Mouse (Mus musculus): ENCODE results near the gene Ifna6. TPM values are rescaled to one million over a fixed set of nuclear protein-coding genes. Genes with fewer than 3 reads are reported as not detected.

Gene Ifna6
- polyA plus RNA-seq (2012; ENCODE audit: low replicate concordance): not detected in 2 replicates

DNA sequence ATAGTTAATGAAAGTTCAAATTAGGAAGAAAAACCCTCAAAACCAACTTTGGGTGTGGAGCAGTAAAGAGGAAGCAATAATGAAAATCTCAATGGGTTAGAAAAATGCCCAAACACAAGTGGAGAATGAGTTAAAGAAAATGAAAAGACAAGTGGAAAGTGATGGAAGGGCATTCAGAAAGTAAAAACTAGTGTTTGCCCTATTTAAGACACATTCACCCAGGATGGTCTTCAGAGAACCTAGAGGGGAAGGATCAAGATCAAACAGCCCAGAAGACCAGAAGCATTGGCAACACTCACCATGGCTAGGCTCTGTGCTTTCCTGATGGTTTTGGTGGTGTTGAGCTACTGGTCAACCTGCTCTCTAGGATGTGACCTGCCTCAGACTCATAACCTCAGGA lies at the start of gene Ifna6:
TSS of gene Ifna6 (plus strand) at position 301 of the 400 bp plus-strand sequence.

DNA sequence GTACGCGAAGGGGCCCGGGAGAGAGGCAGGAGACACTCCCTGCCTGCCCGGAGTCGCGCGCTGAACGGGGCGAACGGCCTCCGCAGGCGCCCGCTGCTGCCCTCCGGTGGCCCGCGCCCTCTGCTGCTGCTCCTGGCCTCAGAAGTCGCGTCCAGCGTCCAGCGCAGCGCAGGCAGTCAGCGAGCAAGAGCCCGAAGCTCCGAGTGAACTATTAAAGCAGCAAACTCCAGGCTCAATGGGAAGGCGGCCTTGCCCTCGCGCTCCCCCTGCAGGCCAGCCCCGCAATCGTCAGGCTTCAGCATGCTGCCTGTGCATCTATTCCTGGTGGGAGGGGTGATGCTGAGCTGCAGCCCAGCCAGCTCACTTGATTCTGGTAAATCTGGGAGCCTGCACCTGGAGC lies 47.7 kb upstream of the Ifna6 start, which contains the start of gene Gm13272:
TSS of gene Gm13272 (plus strand) at position 301 of the 400 bp plus-strand sequence.

DNA sequence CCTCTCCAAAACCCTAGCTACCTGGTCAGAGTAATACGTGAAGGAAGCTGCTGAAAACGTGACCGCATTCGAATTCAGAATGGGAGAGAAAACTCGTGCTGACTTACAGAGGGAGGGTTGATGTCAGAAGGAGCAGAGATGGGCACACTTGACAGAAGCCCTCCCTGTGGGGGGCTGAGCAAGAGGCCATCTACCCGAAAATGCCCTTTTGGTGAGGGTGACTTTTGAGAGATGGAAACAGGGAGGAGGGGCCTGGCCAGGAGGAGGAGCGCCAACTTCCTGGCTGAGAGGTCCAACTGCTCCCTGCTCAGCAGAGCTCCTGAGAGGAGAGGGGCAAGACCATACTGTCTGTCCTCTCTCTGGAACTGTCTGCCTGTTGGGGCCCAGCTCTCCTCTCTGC lies 45.4 kb upstream of the Ifna6 start, which contains the start of gene Ifnz:
TSS of gene Ifnz (plus strand) at position 301 of the 400 bp plus-strand sequence.

DNA sequence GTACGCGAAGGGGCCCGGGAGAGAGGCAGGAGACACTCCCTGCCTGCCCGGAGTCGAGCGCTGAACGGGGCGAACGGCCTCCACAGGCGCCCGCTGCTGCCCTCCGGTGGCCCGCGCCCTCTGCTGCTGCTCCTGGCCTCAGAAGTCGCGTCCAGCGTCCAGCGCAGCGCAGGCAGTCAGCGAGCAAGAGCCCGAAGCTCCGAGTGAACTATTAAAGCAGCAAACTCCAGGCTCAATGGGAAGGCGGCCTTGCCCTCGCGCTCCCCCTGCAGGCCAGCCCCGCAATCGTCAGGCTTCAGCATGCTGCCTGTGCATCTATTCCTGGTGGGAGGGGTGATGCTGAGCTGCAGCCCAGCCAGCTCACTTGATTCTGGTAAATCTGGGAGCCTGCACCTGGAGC lies 41.8 kb upstream of the Ifna6 start, which contains the start of gene Gm13276:
TSS of gene Gm13276 (plus strand) at position 301 of the 400 bp plus-strand sequence.

DNA sequence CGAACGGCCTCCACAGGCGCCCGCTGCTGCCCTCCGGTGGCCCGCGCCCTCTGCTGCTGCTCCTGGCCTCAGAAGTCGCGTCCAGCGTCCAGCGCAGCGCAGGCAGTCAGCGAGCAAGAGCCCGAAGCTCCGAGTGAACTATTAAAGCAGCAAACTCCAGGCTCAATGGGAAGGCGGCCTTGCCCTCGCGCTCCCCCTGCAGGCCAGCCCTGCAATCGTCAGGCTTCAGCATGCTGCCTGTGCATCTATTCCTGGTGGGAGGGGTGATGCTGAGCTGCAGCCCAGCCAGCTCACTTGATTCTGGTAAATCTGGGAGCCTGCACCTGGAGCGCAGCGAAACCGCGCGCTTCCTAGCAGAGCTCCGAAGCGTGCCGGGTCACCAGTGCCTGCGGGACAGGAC lies 38.8 kb upstream of the Ifna6 start, which contains the start of gene Gm13277:
TSS of gene Gm13277 (plus strand) at position 231 of the 400 bp plus-strand sequence.

DNA sequence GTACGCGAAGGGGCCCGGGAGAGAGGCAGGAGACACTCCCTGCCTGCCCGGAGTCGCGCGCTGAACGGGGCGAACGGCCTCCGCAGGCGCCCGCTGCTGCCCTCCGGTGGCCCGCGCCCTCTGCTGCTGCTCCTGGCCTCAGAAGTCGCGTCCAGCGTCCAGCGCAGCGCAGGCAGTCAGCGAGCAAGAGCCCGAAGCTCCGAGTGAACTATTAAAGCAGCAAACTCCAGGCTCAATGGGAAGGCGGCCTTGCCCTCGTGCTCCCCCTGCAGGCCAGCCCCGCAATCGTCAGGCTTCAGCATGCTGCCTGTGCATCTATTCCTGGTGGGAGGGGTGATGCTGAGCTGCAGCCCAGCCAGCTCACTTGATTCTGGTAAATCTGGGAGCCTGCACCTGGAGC lies 36.0 kb upstream of the Ifna6 start, which contains the start of gene Gm13278:
TSS of gene Gm13278 (plus strand) at position 301 of the 400 bp plus-strand sequence.

DNA sequence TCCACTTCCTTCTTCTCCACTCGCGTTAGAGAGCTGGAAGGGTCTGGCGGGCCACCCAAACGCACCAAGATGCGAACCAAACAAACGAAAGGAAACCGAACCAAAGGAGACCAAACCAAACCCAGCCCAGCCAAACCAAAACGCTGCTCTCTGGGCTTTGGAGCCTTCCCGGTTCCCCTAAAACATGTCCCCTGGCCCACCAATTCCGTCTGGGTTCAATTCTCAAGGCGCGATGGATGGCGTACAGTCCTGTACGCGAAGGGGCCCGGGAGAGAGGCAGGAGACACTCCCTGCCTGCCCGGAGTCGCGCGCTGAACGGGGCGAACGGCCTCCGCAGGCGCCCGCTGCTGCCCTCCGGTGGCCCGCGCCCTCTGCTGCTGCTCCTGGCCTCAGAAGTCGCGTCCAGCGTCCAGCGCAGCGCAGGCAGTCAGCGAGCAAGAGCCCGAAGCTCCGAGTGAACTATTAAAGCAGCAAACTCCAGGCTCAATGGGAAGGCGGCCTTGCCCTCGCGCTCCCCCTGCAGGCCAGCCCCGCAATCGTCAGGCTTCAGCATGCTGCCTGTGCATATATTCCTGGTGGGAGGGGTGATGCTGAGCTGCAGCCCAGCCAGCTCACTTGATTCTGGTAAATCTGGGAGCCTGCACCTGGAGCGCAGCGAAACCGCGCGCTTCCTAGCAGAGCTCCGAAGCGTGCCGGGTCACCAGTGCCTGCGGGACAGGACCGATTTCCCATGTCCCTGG lies 33.1 kb upstream of the Ifna6 start, which contains the start of gene Gm13275:
TSS of gene Gm13275 (plus strand) at position 552 of the 740 bp plus-strand sequence.

DNA sequence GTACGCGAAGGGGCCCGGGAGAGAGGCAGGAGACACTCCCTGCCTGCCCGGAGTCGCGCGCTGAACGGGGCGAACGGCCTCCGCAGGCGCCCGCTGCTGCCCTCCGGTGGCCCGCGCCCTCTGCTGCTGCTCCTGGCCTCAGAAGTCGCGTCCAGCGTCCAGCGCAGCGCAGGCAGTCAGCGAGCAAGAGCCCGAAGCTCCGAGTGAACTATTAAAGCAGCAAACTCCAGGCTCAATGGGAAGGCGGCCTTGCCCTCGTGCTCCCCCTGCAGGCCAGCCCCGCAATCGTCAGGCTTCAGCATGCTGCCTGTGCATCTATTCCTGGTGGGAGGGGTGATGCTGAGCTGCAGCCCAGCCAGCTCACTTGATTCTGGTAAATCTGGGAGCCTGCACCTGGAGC lies 30.1 kb upstream of the Ifna6 start, which contains the start of gene Gm13279:
TSS of gene Gm13279 (plus strand) at position 301 of the 400 bp plus-strand sequence.

DNA sequence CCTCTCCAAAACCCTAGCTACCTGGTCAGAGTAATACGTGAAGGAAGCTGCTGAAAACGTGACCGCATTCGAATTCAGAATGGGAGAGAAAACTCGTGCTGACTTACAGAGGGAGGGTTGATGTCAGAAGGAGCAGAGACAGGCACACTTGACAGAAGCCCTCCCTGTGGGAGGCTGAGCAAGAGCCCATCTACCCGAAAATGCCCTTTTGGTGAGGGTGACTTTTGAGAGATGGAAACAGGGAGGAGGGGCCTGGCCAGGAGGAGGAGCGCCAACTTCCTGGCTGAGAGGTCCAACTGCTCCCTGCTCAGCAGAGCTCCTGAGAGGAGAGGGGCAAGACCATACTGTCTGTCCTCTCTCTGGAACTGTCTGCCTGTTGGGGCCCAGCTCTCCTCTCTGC lies 27.9 kb upstream of the Ifna6 start, which contains the start of gene Gm13285:
TSS of gene Gm13285 (plus strand) at position 301 of the 400 bp plus-strand sequence.

DNA sequence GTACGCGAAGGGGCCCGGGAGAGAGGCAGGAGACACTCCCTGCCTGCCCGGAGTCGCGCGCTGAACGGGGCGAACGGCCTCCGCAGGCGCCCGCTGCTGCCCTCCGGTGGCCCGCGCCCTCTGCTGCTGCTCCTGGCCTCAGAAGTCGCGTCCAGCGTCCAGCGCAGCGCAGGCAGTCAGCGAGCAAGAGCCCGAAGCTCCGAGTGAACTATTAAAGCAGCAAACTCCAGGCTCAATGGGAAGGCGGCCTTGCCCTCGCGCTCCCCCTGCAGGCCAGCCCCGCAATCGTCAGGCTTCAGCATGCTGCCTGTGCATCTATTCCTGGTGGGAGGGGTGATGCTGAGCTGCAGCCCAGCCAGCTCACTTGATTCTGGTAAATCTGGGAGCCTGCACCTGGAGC lies 24.3 kb upstream of the Ifna6 start, which contains the start of gene Gm13287:
TSS of gene Gm13287 (plus strand) at position 301 of the 400 bp plus-strand sequence.

DNA sequence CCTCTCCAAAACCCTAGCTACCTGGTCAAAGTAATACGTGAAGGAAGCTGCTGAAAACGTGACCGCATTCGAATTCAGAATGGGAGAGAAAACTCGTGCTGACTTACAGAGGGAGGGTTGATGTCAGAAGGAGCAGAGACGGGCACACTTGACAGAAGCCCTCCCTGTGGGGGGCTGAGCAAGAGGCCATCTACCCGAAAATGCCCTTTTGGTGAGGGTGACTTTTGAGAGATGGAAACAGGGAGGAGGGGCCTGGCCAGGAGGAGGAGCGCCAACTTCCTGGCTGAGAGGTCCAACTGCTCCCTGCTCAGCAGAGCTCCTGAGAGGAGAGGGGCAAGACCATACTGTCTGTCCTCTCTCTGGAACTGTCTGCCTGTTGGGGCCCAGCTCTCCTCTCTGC lies 22.0 kb upstream of the Ifna6 start, which contains the start of gene Gm13288:
TSS of gene Gm13288 (plus strand) at position 301 of the 400 bp plus-strand sequence.

DNA sequence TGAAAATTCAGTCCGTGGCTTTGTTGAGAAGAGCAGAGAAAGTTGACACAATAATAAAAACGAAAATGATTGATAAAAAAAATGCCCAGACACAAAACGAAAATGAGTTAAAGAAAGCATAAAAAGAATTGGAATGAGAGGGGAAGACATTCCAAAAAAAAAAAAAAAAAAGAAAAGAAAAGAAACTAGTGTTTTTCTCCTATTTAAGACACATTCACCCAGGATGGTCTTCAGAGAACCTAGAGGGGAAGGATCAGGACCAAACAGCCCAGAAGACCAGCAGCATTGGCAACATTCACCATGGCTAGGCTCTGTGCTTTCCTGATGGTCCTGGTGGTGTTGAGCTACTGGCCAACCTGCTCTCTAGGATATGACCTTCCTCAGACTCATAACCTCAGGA lies 11.3 kb upstream of the Ifna6 start, which contains the start of gene Ifna7:
TSS of gene Ifna7 (plus strand) at position 301 of the 400 bp plus-strand sequence.

DNA sequence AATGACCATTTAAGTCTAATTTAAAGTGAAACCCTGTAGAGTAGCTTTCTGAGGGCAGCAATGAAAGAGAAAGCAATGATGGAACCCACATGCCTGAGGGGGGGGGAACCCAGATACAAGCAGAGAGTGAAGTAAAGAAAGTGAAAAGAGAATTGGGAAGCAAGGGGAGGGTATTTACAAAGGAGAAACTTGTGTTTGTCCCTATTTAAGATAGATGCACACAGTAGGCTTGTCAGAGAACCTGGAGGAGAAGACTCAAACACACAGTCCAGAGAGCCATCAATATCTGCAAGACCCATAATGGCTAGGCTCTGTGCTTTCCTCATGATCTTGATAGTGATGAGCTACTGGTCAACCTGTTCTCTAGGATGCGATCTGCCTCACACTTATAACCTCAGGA lies 7.6 kb upstream of the Ifna6 start, which contains the start of gene Ifna11:
TSS of gene Ifna11 (plus strand) at position 301 of the 400 bp plus-strand sequence.

DNA sequence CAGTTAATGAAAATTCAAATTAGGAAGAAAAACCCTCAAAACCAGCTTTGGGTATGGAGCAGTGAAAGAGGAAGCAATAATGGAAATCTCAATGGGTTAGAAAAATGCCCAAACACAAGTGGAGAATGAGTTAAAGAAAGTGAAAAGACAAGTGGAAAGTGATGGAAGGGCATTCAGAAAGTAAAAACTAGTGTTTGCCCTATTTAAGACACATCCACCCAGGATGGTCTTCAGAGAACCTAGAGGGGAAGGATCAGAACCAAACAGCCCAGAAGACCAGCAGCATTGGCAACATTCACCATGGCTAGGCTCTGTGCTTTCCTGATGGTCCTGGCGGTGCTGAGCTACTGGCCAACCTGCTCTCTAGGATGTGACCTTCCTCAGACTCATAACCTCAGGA lies 8.0 kb downstream of the Ifna6 start, which contains the start of gene Ifna5:
TSS of gene Ifna5 (plus strand) at position 301 of the 400 bp plus-strand sequence.

DNA sequence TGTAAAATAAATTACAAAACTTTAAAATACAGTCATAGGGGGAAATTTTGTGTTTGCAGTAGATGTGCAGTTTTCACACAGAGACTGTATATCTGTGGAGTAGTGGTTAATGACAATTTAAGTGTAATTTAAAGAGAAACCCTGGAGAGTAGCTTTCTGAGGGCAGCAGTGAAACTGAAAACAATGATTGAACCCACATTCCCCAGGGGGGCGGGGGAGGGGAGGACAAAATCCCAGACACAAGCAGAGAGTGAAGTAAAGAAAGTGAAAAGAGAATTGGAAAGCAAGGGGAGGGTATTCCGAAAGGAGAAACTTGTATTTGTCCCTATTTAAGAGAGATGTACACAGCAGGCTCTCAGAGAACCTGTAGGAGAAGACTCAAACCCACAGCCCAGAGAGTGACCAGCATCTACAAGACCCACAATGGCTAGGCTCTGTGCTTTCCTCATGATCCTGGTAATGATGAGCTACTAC lies 14.3 kb downstream of the Ifna6 start, which contains the start of gene Ifna4:
TSS of gene Ifna4 (plus strand) at position 424 of the 474 bp plus-strand sequence.

DNA sequence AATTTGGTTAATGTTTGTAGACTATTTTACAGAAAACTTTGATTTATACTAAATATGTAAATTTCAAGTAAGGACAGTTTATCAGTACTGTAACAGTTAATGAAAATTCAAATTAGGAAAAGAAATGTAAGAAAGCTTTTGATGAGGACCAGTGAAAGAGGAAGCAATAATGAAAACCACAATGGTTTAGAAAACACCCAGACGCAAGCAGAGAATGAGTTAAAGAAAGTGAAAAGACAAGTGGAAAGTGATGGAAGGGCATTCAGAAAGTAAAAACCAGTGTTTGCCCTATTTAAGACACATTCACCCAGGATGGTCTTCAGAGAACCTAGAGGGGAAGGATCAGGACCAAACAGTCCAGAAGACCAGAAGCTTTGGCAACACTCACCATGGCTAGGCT lies 22.5 kb downstream of the Ifna6 start, which contains the start of gene Ifna1:
TSS of gene Ifna1 (plus strand) at position 390 of the 400 bp plus-strand sequence.

Other genes with a start within 250 kb of the Ifna6 start
- gene Ifna9, start 235.0 kb upstream of the Ifna6 start, polyA plus RNA-seq (2012; ENCODE audit: low replicate concordance): not detected in 2 replicates
- gene Ifna12, start 224.0 kb upstream of the Ifna6 start, polyA plus RNA-seq (2012; ENCODE audit: low replicate concordance): not detected in 2 replicates
- gene C87499, start 193.0 kb upstream of the Ifna6 start, polyA plus RNA-seq (2012; ENCODE audit: low replicate concordance): not detected in 2 replicates
- gene Ifna13, start 183.0 kb upstream of the Ifna6 start, polyA plus RNA-seq (2012; ENCODE audit: low replicate concordance): not detected in 2 replicates
- gene Ifna16, start 150.5 kb upstream of the Ifna6 start, polyA plus RNA-seq (2012; ENCODE audit: low replicate concordance): not detected in 2 replicates
- gene Ifna2, start 143.5 kb upstream of the Ifna6 start, polyA plus RNA-seq (2012; ENCODE audit: low replicate concordance): not detected in 2 replicates
- gene Ifnab, start 136.1 kb upstream of the Ifna6 start, polyA plus RNA-seq (2012; ENCODE audit: low replicate concordance): not detected in 2 replicates
- 0.11 and 0.58 TPM in 2 replicates for gene Gm26566, start 105.6 kb upstream of the Ifna6 start, polyA plus RNA-seq (2012; ENCODE audit: low replicate concordance)
- gene Klhl9, start 105.0 kb upstream of the Ifna6 start, polyA plus RNA-seq (2012; ENCODE audit: low replicate concordance): 6.5 and 7.8 TPM in 2 replicates
- gene Gm13271, start 72.5 kb upstream of the Ifna6 start, polyA plus RNA-seq (2012; ENCODE audit: low replicate concordance): not detected in 2 replicates
- not detected in 2 replicates for gene Gm13283, start 67.3 kb upstream of the Ifna6 start, polyA plus RNA-seq (2012; ENCODE audit: low replicate concordance)
- gene Gm13290, start 53.6 kb upstream of the Ifna6 start, polyA plus RNA-seq (2012; ENCODE audit: low replicate concordance): not detected in 2 replicates
- gene Gm13289, start 50.5 kb upstream of the Ifna6 start, polyA plus RNA-seq (2012; ENCODE audit: low replicate concordance): not detected in 2 replicates
- not detected in 2 replicates for gene Gm13272, start 47.6 kb upstream of the Ifna6 start, polyA plus RNA-seq (2012; ENCODE audit: low replicate concordance)
- gene Ifnz, start 45.3 kb upstream of the Ifna6 start, polyA plus RNA-seq (2012; ENCODE audit: low replicate concordance): not detected in 2 replicates
- not detected in 2 replicates for gene Gm13276, start 41.7 kb upstream of the Ifna6 start, polyA plus RNA-seq (2012; ENCODE audit: low replicate concordance)
- gene Gm13277, start 38.8 kb upstream of the Ifna6 start, polyA plus RNA-seq (2012; ENCODE audit: low replicate concordance): not detected in 2 replicates
- not detected in 2 replicates for gene Gm13278, start 35.9 kb upstream of the Ifna6 start, polyA plus RNA-seq (2012; ENCODE audit: low replicate concordance)
- gene Gm13275, start 32.9 kb upstream of the Ifna6 start, polyA plus RNA-seq (2012; ENCODE audit: low replicate concordance): not detected in 2 replicates
- gene Gm13279, start 30.0 kb upstream of the Ifna6 start, polyA plus RNA-seq (2012; ENCODE audit: low replicate concordance): not detected in 2 replicates
- gene Gm13285, start 27.8 kb upstream of the Ifna6 start, polyA plus RNA-seq (2012; ENCODE audit: low replicate concordance): not detected in 2 replicates
- gene Gm13287, start 24.2 kb upstream of the Ifna6 start, polyA plus RNA-seq (2012; ENCODE audit: low replicate concordance): not detected in 2 replicates
- not detected in 2 replicates for gene Gm13288, start 21.9 kb upstream of the Ifna6 start, polyA plus RNA-seq (2012; ENCODE audit: low replicate concordance)
- gene Ifna7, start 11.2 kb upstream of the Ifna6 start, polyA plus RNA-seq (2012; ENCODE audit: low replicate concordance): not detected in 2 replicates
- not detected in 2 replicates for gene Ifna11, start 7.5 kb upstream of the Ifna6 start, polyA plus RNA-seq (2012; ENCODE audit: low replicate concordance)
- gene Ifna5, start 8.1 kb downstream of the Ifna6 start, polyA plus RNA-seq (2012; ENCODE audit: low replicate concordance): not detected in 2 replicates
- not detected in 2 replicates for gene Ifna4, start 14.4 kb downstream of the Ifna6 start, polyA plus RNA-seq (2012; ENCODE audit: low replicate concordance)
- not detected in 2 replicates for gene Ifna1, start 22.7 kb downstream of the Ifna6 start, polyA plus RNA-seq (2012; ENCODE audit: low replicate concordance)
- gene Ifne, start 52.8 kb downstream of the Ifna6 start, polyA plus RNA-seq (2012; ENCODE audit: low replicate concordance): not detected in 2 replicates

Data from hematopoietic multipotent progenitor cell, adult 10-12 weeks (in vitro differentiated cells).